Mouse (Mus musculus): Measurements from ENCODE around the gene Ccl22.

Ccl22 gene

GRCm38 (mm10) chr8:94745476-94746184 lies at the start of gene Ccl22:
Ccl22 (plus strand) TSS chr8:94745590.
- no peak for ATAC-seq (ENCODE audit: insufficient number of reproducible peaks, low FRiP score, low TSS enrichment)

- no peak for ATAC-seq (ENCODE audit: insufficient number of reproducible peaks, low FRiP score, low TSS enrichment)
Measured at GRCm38 (mm10) chr8:94695994-94696384, 49.4 kb upstream of the Ccl22 start, which contains the start of gene Pllp. Pllp (minus strand) TSS chr8:94696278.

- ATAC-seq (ENCODE audit: insufficient number of reproducible peaks, low FRiP score, low TSS enrichment) = no peak
Measured at GRCm38 (mm10) chr8:94696566-94696965, 48.8 kb upstream of the Ccl22 start.

- ATAC-seq (ENCODE audit: insufficient number of reproducible peaks, low FRiP score, low TSS enrichment) = no peak
Measured at GRCm38 (mm10) chr8:94697956-94698355, 47.4 kb upstream of the Ccl22 start.

GRCm38 (mm10) chr8:94699366-94699765 lies 46.0 kb upstream of the Ccl22 start:
- no peak for ATAC-seq (ENCODE audit: insufficient number of reproducible peaks, low FRiP score, low TSS enrichment)

- no peak for ATAC-seq (ENCODE audit: insufficient number of reproducible peaks, low FRiP score, low TSS enrichment)
Measured at GRCm38 (mm10) chr8:94700421-94700935, 44.9 kb upstream of the Ccl22 start.

GRCm38 (mm10) chr8:94702156-94702555 lies 43.2 kb upstream of the Ccl22 start:
- ATAC-seq (ENCODE audit: insufficient number of reproducible peaks, low FRiP score, low TSS enrichment) = no peak

GRCm38 (mm10) chr8:94702844-94703813 lies 42.3 kb upstream of the Ccl22 start:
- peak; percentile 33; the same call in 1 of the 2 replicates for ATAC-seq (ENCODE audit: insufficient number of reproducible peaks, low FRiP score, low TSS enrichment)

- ATAC-seq (ENCODE audit: insufficient number of reproducible peaks, low FRiP score, low TSS enrichment) = peak; percentile 79
Measured at GRCm38 (mm10) chr8:94703972-94704668, 41.3 kb upstream of the Ccl22 start.

- no peak for ATAC-seq (ENCODE audit: insufficient number of reproducible peaks, low FRiP score, low TSS enrichment)
Measured at GRCm38 (mm10) chr8:94704669-94704984, 40.8 kb upstream of the Ccl22 start.

GRCm38 (mm10) chr8:94705581-94706245 lies 39.7 kb upstream of the Ccl22 start:
- ATAC-seq (ENCODE audit: insufficient number of reproducible peaks, low FRiP score, low TSS enrichment) = no peak

GRCm38 (mm10) chr8:94706732-94707395 lies 38.5 kb upstream of the Ccl22 start:
- no peak for ATAC-seq (ENCODE audit: insufficient number of reproducible peaks, low FRiP score, low TSS enrichment)

GRCm38 (mm10) chr8:94710336-94710735 lies 35.1 kb upstream of the Ccl22 start:
- ATAC-seq (ENCODE audit: insufficient number of reproducible peaks, low FRiP score, low TSS enrichment) = no peak

GRCm38 (mm10) chr8:94711160-94711718 lies 34.2 kb upstream of the Ccl22 start:
- no peak; the same call in 1 of the 2 replicates for ATAC-seq (ENCODE audit: insufficient number of reproducible peaks, low FRiP score, low TSS enrichment)

- ATAC-seq (ENCODE audit: insufficient number of reproducible peaks, low FRiP score, low TSS enrichment) = no peak
Measured at GRCm38 (mm10) chr8:94714556-94714955, 30.8 kb upstream of the Ccl22 start.

GRCm38 (mm10) chr8:94715871-94716270 lies 29.5 kb upstream of the Ccl22 start:
- ATAC-seq (ENCODE audit: insufficient number of reproducible peaks, low FRiP score, low TSS enrichment) = no peak

GRCm38 (mm10) chr8:94716841-94717240 lies 28.5 kb upstream of the Ccl22 start:
- no peak for ATAC-seq (ENCODE audit: insufficient number of reproducible peaks, low FRiP score, low TSS enrichment)

- no peak for ATAC-seq (ENCODE audit: insufficient number of reproducible peaks, low FRiP score, low TSS enrichment)
Measured at GRCm38 (mm10) chr8:94725998-94726397, 19.4 kb upstream of the Ccl22 start.

- ATAC-seq (ENCODE audit: insufficient number of reproducible peaks, low FRiP score, low TSS enrichment) = no peak
Measured at GRCm38 (mm10) chr8:94729301-94729700, 16.1 kb upstream of the Ccl22 start.

Measured in cerebellum, adult (tissue).